ENCODE assay signal across 8 mouse cellular contexts in genomic region chr7:99382088-99383000, GRCm38 (mm10). TPM values are rescaled to one million over a fixed set of nuclear protein-coding genes. Genes with fewer than 3 reads are reported as not detected.
DNase-seq lines count a peak whose midpoint lies in the region; ATAC-seq lines count a peak whose summit lies in the region.

No protein-coding gene starts in this region.

- no peaks in the 10 kb centered on the region for H3K27me3 ChIP-seq in heart, embryonic 10.5 days (ENCODE audit: insufficient read depth, poor library complexity, severe bottlenecking)
- H3K27me3 ChIP-seq in hindbrain, embryonic 12.5 days, result no peaks in the 10 kb centered on the region
- peaks cover 67% of the 10 kb centered on the region for H3K27me3 ChIP-seq in liver, embryonic 15.5 days
- H3K27me3 ChIP-seq in stomach, embryonic 16.5 days (ENCODE audit: control insufficient read depth, insufficient read depth, low read length), result no peaks in the 10 kb centered on the region

- peak overlapping the region; percentile 89 for H3K4me2 ChIP-seq in hindbrain, embryonic 12.5 days (replicated peaks)
- peak overlapping the region; percentile 90 for H3K4me2 ChIP-seq in liver, embryonic 15.5 days
- H3K4me2 ChIP-seq in stomach, embryonic 16.5 days (ENCODE audit: low read depth, low read length), result peak overlapping the region; percentile 91

- 0 out of 2 replicates have a peak, but pooled peaks have one; percentile 0 for ATAC-seq in hindbrain, embryonic 12.5 days (ENCODE audit: low FRiP score)
- no peak for ATAC-seq in liver, embryonic 15.5 days (ENCODE audit: insufficient read depth)
- no peak for ATAC-seq in stomach, embryonic 16.5 days (ENCODE audit: insufficient read depth, low FRiP score)

- WGBS in heart, embryonic 10.5 days, result 7% methylated on average over 30 of the region's 30 CpGs
- WGBS in hindbrain, embryonic 12.5 days, result 10% methylated on average over 30 of the region's 30 CpGs
- 8% methylated on average over 30 of the region's 30 CpGs for WGBS in liver, embryonic 15.5 days (ENCODE audit: insufficient replicate concordance)
- WGBS in stomach, embryonic 16.5 days, result 7% methylated on average over 30 of the region's 30 CpGs

- H3K27ac ChIP-seq in heart, embryonic 10.5 days, result peak overlapping the region; percentile 94
- peak overlapping the region; percentile 86 for H3K27ac ChIP-seq in hindbrain, embryonic 12.5 days
- H3K27ac ChIP-seq in liver, embryonic 15.5 days (replicated peaks), result no peak overlapping the region
- H3K27ac ChIP-seq in stomach, embryonic 16.5 days (ENCODE audit: low read length), result peak overlapping the region; percentile 88

- peak overlapping the region; percentile 82 for H3K9ac ChIP-seq in hindbrain, embryonic 12.5 days
- H3K9ac ChIP-seq in liver, embryonic 15.5 days, result peak overlapping the region; percentile 35; the same call in 1 of the 2 replicates
- H3K9ac ChIP-seq in stomach, embryonic 16.5 days (ENCODE audit: low read length), result peak overlapping the region; percentile 87

- H3K9me3 ChIP-seq in heart, embryonic 10.5 days, result no peaks in the 10 kb centered on the region
- no peaks in the 10 kb centered on the region for H3K9me3 ChIP-seq in hindbrain, embryonic 12.5 days (replicated peaks)
- H3K9me3 ChIP-seq in liver, embryonic 15.5 days (replicated peaks), result no peaks in the 10 kb centered on the region
- no peaks in the 10 kb centered on the region for H3K9me3 ChIP-seq in stomach, embryonic 16.5 days (replicated peaks; ENCODE audit: control insufficient read depth, low read length)

- peaks cover 91% of the 10 kb centered on the region for H3K4me1 ChIP-seq in heart, embryonic 10.5 days
- H3K4me1 ChIP-seq in hindbrain, embryonic 12.5 days, result peaks cover 69% of the 10 kb centered on the region
- H3K4me1 ChIP-seq in liver, embryonic 15.5 days (replicated peaks), result peaks cover 19% of the 10 kb centered on the region
- peaks cover 25% of the 10 kb centered on the region for H3K4me1 ChIP-seq in stomach, embryonic 16.5 days (ENCODE audit: control insufficient read depth, insufficient read depth, low read length)

- H3K4me3 ChIP-seq in heart, embryonic 10.5 days, result peak overlapping the region; percentile 74
- H3K4me3 ChIP-seq in hindbrain, embryonic 12.5 days, result peak overlapping the region; percentile 71
- H3K4me3 ChIP-seq in liver, embryonic 15.5 days (replicated peaks), result peak overlapping the region; percentile 59
- peak overlapping the region; percentile 73 for H3K4me3 ChIP-seq in stomach, embryonic 16.5 days (replicated peaks; ENCODE audit: low read length)

- peaks cover 12% of the 10 kb centered on the region for H3K36me3 ChIP-seq in heart, embryonic 10.5 days
- peaks cover 1% of the 10 kb centered on the region for H3K36me3 ChIP-seq in hindbrain, embryonic 12.5 days
- no peaks in the 10 kb centered on the region for H3K36me3 ChIP-seq in liver, embryonic 15.5 days (replicated peaks)
- no peaks in the 10 kb centered on the region for H3K36me3 ChIP-seq in stomach, embryonic 16.5 days (ENCODE audit: control insufficient read depth, insufficient read depth, low read length)

- DNase-seq in heart, embryonic 10.5 days (ENCODE audit: low spot score), result no peak
- no peak for DNase-seq in heart, adult 8-10 months (ENCODE audit: low spot score)
- peak; percentile 48 for DNase-seq in embryo, embryonic 10 days (ENCODE audit: low spot score)
- DNase-seq in left cerebral cortex, adult 9 months (ENCODE audit: low spot score in 2 of 2), result no peak
- no peak for DNase-seq in frontal cortex, adult 2 months (ENCODE audit: extremely low spot score in 1 of 2, low spot score in 1 of 2)

RNA-seq across cellular contexts. Expression of gene Gdpd5, which starts 1.1 kb away (rescaled TPM):
- polyA plus RNA-seq in heart, embryonic 10.5 days (2016; fragmentation: Nextera tagmentation; extraction: Ambion mirVana), result 24.2 and 31.6 TPM in 2 replicates
- total RNA-seq in heart, adult 8-10 months (2022), result 10 to 100 TPM; 19.7 to 30.7 (median 24.3) TPM
- 43.8 and 44.5 TPM in 2 replicates for polyA plus RNA-seq in hindbrain, embryonic 12.5 days (2016; fragmentation: Nextera tagmentation; extraction: Ambion mirVana)
- polyA plus RNA-seq in liver, embryonic 15.5 days (2015; fragmentation: Nextera tagmentation; extraction: Ambion mirVana), result 1.9 and 2.1 TPM in 2 replicates
- polyA plus RNA-seq in stomach, embryonic 16.5 days (2015; fragmentation: Nextera tagmentation; extraction: Ambion mirVana), result 17.1 and 19.6 TPM in 2 replicates
- polyA plus RNA-seq in frontal cortex, adult 2 months (2012; rRNA removed), result 54.1 and 66.2 TPM in 2 replicates

RNA-seq across cellular contexts. Expression of gene Serpinh1, which starts 29.3 kb away (rescaled TPM):
- polyA plus RNA-seq in heart, embryonic 10.5 days (2016; fragmentation: Nextera tagmentation; extraction: Ambion mirVana), result 1,580 and 1,787 TPM in 2 replicates
- 100 to 1,000 TPM; 129 to 268 (median 205) TPM for total RNA-seq in heart, adult 8-10 months (2022)
- polyA plus RNA-seq in hindbrain, embryonic 12.5 days (2016; fragmentation: Nextera tagmentation; extraction: Ambion mirVana), result 838 and 891 TPM in 2 replicates
- polyA plus RNA-seq in liver, embryonic 15.5 days (2015; fragmentation: Nextera tagmentation; extraction: Ambion mirVana), result 80.5 and 82.0 TPM in 2 replicates
- 1,327 and 1,379 TPM in 2 replicates for polyA plus RNA-seq in stomach, embryonic 16.5 days (2015; fragmentation: Nextera tagmentation; extraction: Ambion mirVana)
- polyA plus RNA-seq in frontal cortex, adult 2 months (2012; rRNA removed), result 27.5 and 31.8 TPM in 2 replicates

Comparison
In these comparisons a context has a peak if more than half of its experiments do, and no peak if none do; other contexts are left out.
1. H3K9ac ChIP-seq: peak in every context shown above with its lines; median percentile 87 in stomach, embryonic 16.5 days; 82 in hindbrain, embryonic 12.5 days; 35 in liver, embryonic 15.5 days.
2. RNA of gene Serpinh1, which starts 29.3 kb away (polyA plus RNA-seq): 1,580 to 1,787 TPM in heart, embryonic 10.5 days, 1,327 to 1,379 TPM in stomach, embryonic 16.5 days and 838 to 891 TPM in hindbrain, embryonic 12.5 days; 80.5 to 82.0 TPM in liver, embryonic 15.5 days and 27.5 to 31.8 TPM in frontal cortex, adult 2 months; every median in the first group is over 10 times any median in the second.
3. Peak in every context shown above with its lines, with median percentiles within 50 percentile points of each other: H3K4me3 ChIP-seq and H3K4me2 ChIP-seq.